Comparison of ENCODE assay signal across 9 mouse cellular contexts in the genomic region with DNA sequence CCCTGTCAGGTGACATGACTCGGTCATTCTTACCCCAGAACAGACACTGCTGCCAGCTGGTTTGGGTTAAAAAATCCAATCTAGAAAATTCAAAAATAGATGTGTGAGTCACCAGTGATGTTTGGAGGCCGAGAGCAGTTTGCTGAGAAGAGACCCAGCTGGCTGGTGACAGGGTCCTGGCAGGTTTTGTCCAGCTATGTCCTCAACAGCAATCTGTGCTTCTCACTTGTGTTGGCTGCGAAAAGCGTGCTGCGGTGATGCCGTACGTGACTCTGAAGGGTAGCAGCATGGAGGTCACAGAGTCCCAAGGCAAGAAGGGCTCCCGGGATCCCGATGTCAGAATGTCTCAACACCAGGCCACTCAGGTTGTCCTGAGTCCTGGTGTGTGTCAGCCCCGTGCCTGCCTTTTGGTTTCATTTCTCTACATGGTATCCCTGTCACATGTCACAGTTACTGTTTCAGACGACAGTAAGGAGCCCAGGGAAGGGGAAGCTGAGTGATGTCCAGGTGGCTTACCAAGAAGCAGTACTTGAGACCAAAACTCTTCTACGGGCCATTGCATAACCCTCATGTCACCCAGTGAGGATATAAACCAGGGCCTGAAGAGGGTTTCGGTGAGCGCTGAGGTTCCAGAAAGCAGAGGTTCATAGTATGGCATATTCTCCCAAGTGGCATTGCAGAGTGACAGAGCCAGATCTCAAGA. TPM values are rescaled to one million over a fixed set of nuclear protein-coding genes. Genes with fewer than 3 reads are reported as not detected.
DNase-seq lines count a peak whose midpoint lies in the region; TF ChIP-seq lines count a peak whose summit lies in the region.
"Had no signal": no experiment of that assay in that cellular context is flagged by ENCODE, and none has a peak within 500 bp of the region (broad histone marks: within the 10 kb centered on the region; RNA-seq: fewer than 3 reads in every experiment).

No protein-coding gene starts in this region.

- H3K4me3 ChIP-seq in embryonic fibroblast, embryonic 13.5 days (ENCODE audit: insufficient read depth, low read length) = no peak overlapping the region
- H3K4me3 ChIP-seq in hindbrain, embryonic 10.5 days = no peak overlapping the region

- no peak for TF ChIP-seq POLR2A in embryonic fibroblast, embryonic 13.5 days (IDR thresholded peaks at IDR 0.05; ENCODE audit: low read depth, low read length)

- no peak for TF ChIP-seq CTCF in embryonic fibroblast, embryonic 13.5 days (IDR thresholded peaks at IDR 0.05; ENCODE audit: borderline replicate concordance, insufficient read depth, low read length)

- peak overlapping the region; percentile 90 for H3K27ac ChIP-seq in embryonic fibroblast, embryonic 13.5 days (ENCODE audit: insufficient read depth, low read length)
- H3K27ac ChIP-seq in hindbrain, embryonic 10.5 days = no peak overlapping the region
- H3K27ac ChIP-seq: liver, embryonic 14.5 days had no signal

- intact Hi-C loops in heart, postnatal 36 days (cut with DNase I) = loop anchor here (2.0 kb wide), 1 partner anchor 30 kb away; the partner anchor contains the start of gene 2310022B05Rik
- intact Hi-C loops in left cerebral cortex, postnatal 4 days (cut with DNase I) = no loop called here

- DNase-seq in gastrocnemius, adult 18-20 months (ENCODE audit: low spot score) = peak; percentile 60
- no peak for DNase-seq in gastrocnemius, postnatal 4 days (ENCODE audit: low spot score in 2 of 2)
- DNase-seq in heart, postnatal 36 days = peak; percentile 81 to 82
- DNase-seq in left cerebral cortex, postnatal 4 days = peak; percentile 48
- peak; percentile 56 for DNase-seq in telencephalon, adult 2 months (ENCODE audit: low read depth, low spot score)
- no peak for DNase-seq in hindbrain, embryonic 10.5 days (ENCODE audit: low spot score)
- DNase-seq in embryo, embryonic 9.5 days (ENCODE audit: extremely low spot score) = no peak

- no peaks in the 10 kb centered on the region for H3K9me3 ChIP-seq in hindbrain, embryonic 10.5 days

- peaks cover 25% of the 10 kb centered on the region for H3K36me3 ChIP-seq in hindbrain, embryonic 10.5 days

- 89% methylated on average over 14 of the region's 14 CpGs for WGBS in hindbrain, embryonic 10.5 days

- H3K27me3 ChIP-seq in hindbrain, embryonic 10.5 days (ENCODE audit: insufficient read depth, poor library complexity, severe bottlenecking) = no peaks in the 10 kb centered on the region

- H3K4me1 ChIP-seq in embryonic fibroblast, embryonic 13.5 days (ENCODE audit: control insufficient read depth, insufficient read depth, low read length) = peaks cover 10% of the 10 kb centered on the region
- H3K4me1 ChIP-seq in hindbrain, embryonic 10.5 days (replicated peaks) = peaks cover 20% of the 10 kb centered on the region

RNA-seq across cellular contexts. Expression of gene 2310022B05Rik, which starts 30.0 kb away (rescaled TPM):
- total RNA-seq in gastrocnemius, adult 18-20 months (2021) = 10 to 100 TPM; 10.0 to 15.7 TPM
- total RNA-seq in gastrocnemius, postnatal 4 days (2021) = 10 to 100 TPM; 49.3 to 51.7 TPM
- polyA plus RNA-seq in embryonic fibroblast, embryonic 13.5 days (2011; ENCODE audit: insufficient read length, low read depth, missing spikeins) = 161 and 164 TPM in 2 replicates
- 10 to 100 TPM; 68.7 to 73.6 TPM for total RNA-seq in heart, postnatal 36 days (2021)
- 10 to 100 TPM; 86.2 to 89.8 TPM for total RNA-seq in left cerebral cortex, postnatal 4 days (2021)
- 20.1 and 22.2 TPM in 2 replicates for polyA plus RNA-seq in hindbrain, embryonic 10.5 days (2016; fragmentation: Nextera tagmentation; extraction: Ambion mirVana)

RNA-seq across cellular contexts. Expression of gene Capn9, which starts 57.2 kb away (rescaled TPM):
- total RNA-seq in gastrocnemius, adult 18-20 months (2021) = not detected
- not detected for total RNA-seq in gastrocnemius, postnatal 4 days (2021)
- not detected in 2 replicates for polyA plus RNA-seq in embryonic fibroblast, embryonic 13.5 days (2011; ENCODE audit: insufficient read length, low read depth, missing spikeins)
- not detected for total RNA-seq in heart, postnatal 36 days (2021)
- under 1 TPM in 1 of 2 experiments, not detected in 1; 0.32 TPM for total RNA-seq in left cerebral cortex, postnatal 4 days (2021)
- not detected in 2 replicates for polyA plus RNA-seq in hindbrain, embryonic 10.5 days (2016; fragmentation: Nextera tagmentation; extraction: Ambion mirVana)
- polyA plus RNA-seq: liver, embryonic 14.5 days had no signal

Comparison
In these comparisons a context has a peak if more than half of its experiments do, and no peak if none do; other contexts are left out.
1. DNase-seq: peak in gastrocnemius, adult 18-20 months (single experiment), heart, postnatal 36 days (2 of 2), left cerebral cortex, postnatal 4 days (single experiment) and telencephalon, adult 2 months (single experiment); none in gastrocnemius, postnatal 4 days (0 of 2), hindbrain, embryonic 10.5 days (single experiment) and embryo, embryonic 9.5 days (single experiment).